Mouse (Mus musculus): ENCODE measurements around the gene Lrrc74a.
A peak's percentile ranks its signal among the peaks of the same experiment; 100 is the strongest.

The Lrrc74a gene

GRCm38 (mm10) chr12:86786149-86787019 is 52.2 kb downstream of the Lrrc74a start:
- DNase-seq (ENCODE audit: low read depth, low spot score): no peak

- no peak for DNase-seq (ENCODE audit: low read depth, low spot score)
Measured at GRCm38 (mm10) chr12:86787020-86787553, 52.9 kb downstream of the Lrrc74a start.

- no peak for DNase-seq (ENCODE audit: low read depth, low spot score)
Measured at GRCm38 (mm10) chr12:86790100-86790848, 56.1 kb downstream of the Lrrc74a start.

- DNase-seq (ENCODE audit: low read depth, low spot score): no peak
Measured at GRCm38 (mm10) chr12:86790849-86791127, 56.6 kb downstream of the Lrrc74a start.

- DNase-seq (ENCODE audit: low read depth, low spot score): no peak
Measured at GRCm38 (mm10) chr12:86791987-86792386, 57.8 kb downstream of the Lrrc74a start.

GRCm38 (mm10) chr12:86793830-86794229 is 59.7 kb downstream of the Lrrc74a start:
- no peak for DNase-seq (ENCODE audit: low read depth, low spot score)

GRCm38 (mm10) chr12:86794331-86794730 is 60.2 kb downstream of the Lrrc74a start:
- no peak for DNase-seq (ENCODE audit: low read depth, low spot score)

- no peak for DNase-seq (ENCODE audit: low read depth, low spot score)
Measured at GRCm38 (mm10) chr12:86795076-86795837, 61.1 kb downstream of the Lrrc74a start.

GRCm38 (mm10) chr12:86795838-86796232 is 61.7 kb downstream of the Lrrc74a start:
- peak; percentile 94 for DNase-seq (ENCODE audit: low read depth, low spot score)

GRCm38 (mm10) chr12:86796351-86796750 is 62.2 kb downstream of the Lrrc74a start:
- no peak for DNase-seq (ENCODE audit: low read depth, low spot score)

- DNase-seq (ENCODE audit: low read depth, low spot score): no peak
Measured at GRCm38 (mm10) chr12:86797771-86798170, 63.6 kb downstream of the Lrrc74a start.

- peak; percentile 77 for DNase-seq (ENCODE audit: low read depth, low spot score)
Measured at GRCm38 (mm10) chr12:86798773-86799540, 64.8 kb downstream of the Lrrc74a start.

- no peak for DNase-seq (ENCODE audit: low read depth, low spot score)
Measured at GRCm38 (mm10) chr12:86799786-86800185, 65.6 kb downstream of the Lrrc74a start.

- DNase-seq (ENCODE audit: low read depth, low spot score): no peak
Measured at GRCm38 (mm10) chr12:86800336-86800735, 66.2 kb downstream of the Lrrc74a start.

GRCm38 (mm10) chr12:86800765-86801147 is 66.6 kb downstream of the Lrrc74a start:
- DNase-seq (ENCODE audit: low read depth, low spot score): no peak

- DNase-seq (ENCODE audit: low read depth, low spot score): peak; percentile 76
Measured at GRCm38 (mm10) chr12:86801148-86802004, 67.2 kb downstream of the Lrrc74a start.

GRCm38 (mm10) chr12:86802005-86802671 is 68.0 kb downstream of the Lrrc74a start:
- DNase-seq (ENCODE audit: low read depth, low spot score): no peak

GRCm38 (mm10) chr12:86802899-86803298 is 68.7 kb downstream of the Lrrc74a start:
- no peak for DNase-seq (ENCODE audit: low read depth, low spot score)

- no peak for DNase-seq (ENCODE audit: low read depth, low spot score)
Measured at GRCm38 (mm10) chr12:86803651-86804307, 69.6 kb downstream of the Lrrc74a start.
